Mouse (Mus musculus): ENCODE data around the gene E2f6.

Gene E2f6

DNA sequence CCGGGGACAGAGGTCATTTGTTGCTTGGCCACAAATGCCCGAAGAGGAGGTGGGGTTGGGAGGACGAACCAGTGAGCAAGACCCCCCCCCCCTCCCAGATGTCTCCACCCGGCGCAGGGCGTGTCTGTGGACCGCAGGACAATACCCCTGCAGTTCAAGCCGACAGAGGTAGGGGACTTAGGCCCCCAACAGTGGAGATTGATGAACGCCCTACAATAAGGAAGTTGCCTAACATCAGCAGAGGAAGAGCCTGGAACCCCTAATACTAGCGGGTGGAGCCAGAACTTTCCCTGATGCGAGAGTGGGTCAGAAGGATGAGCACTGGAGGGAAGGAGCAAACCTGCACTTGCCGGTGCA lies 9.8 kb upstream of the E2f6 start:
- no peak for DNase-seq

GRCm38 (mm10) chr12:16803237-16803955 lies 7.4 kb upstream of the E2f6 start:
- DNase-seq, result no peak

- no peak for DNase-seq
These were observed 6.8 kb upstream of the E2f6 start for GRCm38 (mm10) chr12:16803956-16804430.

- DNase-seq, result peak; percentile 79
These were observed 5.3 kb upstream of the E2f6 start for GRCm38 (mm10) chr12:16805511-16805910.

- peak; percentile 41 for DNase-seq
These were observed 2.7 kb upstream of the E2f6 start for GRCm38 (mm10) chr12:16808045-16808444.

DNA sequence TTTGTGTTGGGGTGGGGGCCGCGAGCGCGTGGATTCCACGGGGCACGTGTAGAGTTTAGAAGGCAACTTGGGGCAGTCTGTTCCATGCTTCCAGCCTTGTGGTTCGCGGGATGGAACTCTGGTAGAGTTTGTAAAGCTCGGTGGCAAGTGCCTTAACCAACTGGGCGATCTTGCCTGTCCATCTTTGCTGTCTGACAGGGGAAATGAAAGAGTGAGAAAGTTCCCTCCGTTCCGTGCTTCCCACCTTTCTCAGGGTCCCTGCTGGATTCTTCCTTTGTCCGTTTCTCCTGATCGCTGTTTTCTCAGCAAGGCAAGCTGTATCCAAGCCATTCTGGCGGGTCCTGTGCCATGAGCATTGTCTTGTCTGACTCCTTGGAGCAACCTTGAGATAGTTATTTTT lies 714 bp downstream of the E2f6 start:
- DNase-seq, result no peak

DNA sequence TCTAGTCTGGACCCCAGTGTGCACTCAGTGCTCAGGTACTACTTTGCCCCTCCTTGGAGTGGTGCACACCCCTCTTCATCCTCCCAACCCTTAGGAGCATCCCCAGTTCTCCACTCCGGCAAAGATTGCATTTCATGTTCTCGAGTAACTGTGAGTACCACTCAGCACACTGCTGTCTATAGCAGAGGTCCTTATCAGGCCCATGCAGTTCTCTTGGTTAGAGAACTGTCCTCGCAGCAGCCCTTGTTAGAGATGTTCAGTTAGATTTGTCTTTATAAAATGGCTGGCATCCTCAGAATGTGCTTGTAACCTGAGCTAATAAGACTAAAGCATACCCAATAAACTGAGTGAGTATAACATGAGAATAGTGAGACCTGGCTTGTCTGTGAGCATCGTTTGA lies 6.4 kb downstream of the E2f6 start:
- DNase-seq, result no peak

DNA sequence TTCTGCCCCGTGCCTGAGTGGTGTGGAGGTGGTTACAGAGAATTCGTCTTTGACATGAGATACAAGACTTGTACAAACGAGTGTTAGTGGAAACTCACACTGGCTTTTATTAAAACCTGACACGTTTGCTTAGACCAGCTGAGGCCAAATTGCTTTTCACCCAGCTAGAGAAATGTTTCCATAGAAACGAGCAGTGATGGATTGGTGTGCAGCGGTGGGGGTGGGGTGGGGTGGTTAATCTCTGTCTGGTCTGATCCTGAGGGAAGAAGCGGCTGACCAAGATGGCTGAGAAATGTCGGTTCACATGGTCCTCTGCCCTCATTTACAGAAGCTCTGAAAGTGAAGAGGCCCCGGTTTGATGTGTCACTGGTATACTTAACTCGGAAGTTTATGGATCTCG lies 7.8 kb downstream of the E2f6 start:
- DNase-seq, result no peak

DNA sequence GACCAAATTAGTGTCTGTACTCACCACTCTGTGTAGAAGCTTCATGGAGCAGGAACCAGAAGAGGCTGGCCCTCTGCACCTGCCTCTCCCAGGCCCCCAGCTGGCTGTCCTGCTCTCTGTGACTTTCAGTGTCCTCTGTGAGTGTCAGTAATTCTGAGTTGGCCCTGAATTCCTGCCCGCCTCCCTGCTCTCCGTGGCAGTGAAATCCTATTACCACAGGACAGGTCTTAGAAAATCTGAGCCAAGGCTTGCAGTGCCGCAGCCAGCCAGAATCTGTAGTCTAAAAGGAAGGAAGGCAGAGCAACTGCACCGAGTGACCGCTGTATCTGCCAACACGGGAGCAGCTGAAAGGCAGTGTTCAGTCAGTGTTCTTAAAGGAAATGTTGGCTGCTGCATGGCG lies 10.0 kb downstream of the E2f6 start:
- DNase-seq, result no peak

DNA sequence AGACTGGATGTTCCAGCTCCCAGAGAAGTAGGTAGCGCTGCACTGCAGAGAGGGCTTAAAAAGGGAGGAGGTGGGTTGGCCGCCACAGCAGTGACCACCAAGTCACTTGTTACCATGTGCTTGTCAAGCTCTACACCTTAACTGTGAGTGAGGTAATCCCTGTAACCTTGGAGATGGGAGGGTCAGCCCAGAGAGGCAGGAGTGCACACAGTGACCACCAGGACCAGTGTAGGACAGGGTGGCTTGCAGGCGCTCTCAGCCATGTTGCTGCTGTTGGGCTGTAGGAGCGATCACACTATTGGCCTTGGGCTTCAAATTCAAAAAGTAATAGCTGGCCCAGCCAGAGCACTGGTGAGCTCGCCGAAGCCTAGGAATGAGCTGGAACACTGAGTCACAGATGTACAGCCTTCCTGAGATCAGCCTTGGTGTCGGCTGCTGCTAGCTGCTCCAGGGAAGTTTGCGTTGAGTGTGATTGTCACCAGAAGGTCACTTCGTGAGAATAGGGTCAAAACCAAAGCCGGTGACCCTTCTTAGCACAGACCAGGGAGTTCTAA lies 11.5 kb downstream of the E2f6 start:
- DNase-seq, result no peak

GRCm38 (mm10) chr12:16823701-16824100 lies 12.9 kb downstream of the E2f6 start:
- no peak for DNase-seq

- DNase-seq, result peak; percentile 69
These were observed 17.7 kb downstream of the E2f6 start for GRCm38 (mm10) chr12:16828505-16828904.

DNA sequence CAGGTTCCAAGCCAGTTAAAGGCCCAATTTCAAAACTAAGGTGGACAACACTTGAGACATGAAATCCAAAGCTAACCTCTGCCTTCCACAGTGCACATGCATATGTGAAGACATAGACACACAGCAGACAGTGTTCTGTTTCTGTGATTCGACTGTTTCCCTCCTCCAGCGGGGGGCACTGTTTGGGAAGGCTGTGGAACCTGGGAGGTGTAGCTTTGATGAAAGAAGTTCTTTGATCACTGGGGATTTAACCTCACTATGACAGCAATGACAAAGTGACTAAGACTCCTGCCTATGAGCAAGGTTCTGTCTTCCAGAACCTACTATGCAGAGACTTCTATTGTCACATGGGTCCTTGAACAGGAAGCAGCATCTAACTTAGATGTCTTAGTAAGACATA lies 19.0 kb downstream of the E2f6 start:
- no peak for DNase-seq

GRCm38 (mm10) chr12:16831071-16831470 lies 20.3 kb downstream of the E2f6 start:
- peak; percentile 24 for DNase-seq

GRCm38 (mm10) chr12:16834701-16835100 lies 23.9 kb downstream of the E2f6 start:
- DNase-seq, result no peak

DNA sequence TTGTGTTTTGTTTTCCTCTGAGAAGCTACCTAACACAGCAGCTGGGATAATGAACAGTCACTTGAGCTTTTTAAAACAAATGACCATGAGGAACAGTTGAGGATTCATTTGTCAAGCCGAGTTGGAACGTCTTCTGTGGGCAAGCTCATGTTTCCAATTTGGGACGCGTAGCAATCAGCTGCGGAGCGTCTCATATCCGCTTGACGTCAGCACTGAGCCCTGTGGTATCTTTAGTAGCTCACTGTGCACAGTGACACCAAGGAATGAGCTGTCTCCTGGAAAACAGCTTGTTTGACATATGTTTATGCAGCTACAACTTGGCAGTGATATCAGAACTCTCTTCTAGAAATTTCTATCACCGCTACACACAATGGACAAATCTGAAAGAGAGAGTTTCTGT lies 25.4 kb downstream of the E2f6 start:
- peak; percentile 41 for DNase-seq

GRCm38 (mm10) chr12:16837766-16838165 lies 27.0 kb downstream of the E2f6 start:
- no peak for DNase-seq

GRCm38 (mm10) chr12:16840842-16841782 lies 30.3 kb downstream of the E2f6 start:
- no peak for DNase-seq

DNA sequence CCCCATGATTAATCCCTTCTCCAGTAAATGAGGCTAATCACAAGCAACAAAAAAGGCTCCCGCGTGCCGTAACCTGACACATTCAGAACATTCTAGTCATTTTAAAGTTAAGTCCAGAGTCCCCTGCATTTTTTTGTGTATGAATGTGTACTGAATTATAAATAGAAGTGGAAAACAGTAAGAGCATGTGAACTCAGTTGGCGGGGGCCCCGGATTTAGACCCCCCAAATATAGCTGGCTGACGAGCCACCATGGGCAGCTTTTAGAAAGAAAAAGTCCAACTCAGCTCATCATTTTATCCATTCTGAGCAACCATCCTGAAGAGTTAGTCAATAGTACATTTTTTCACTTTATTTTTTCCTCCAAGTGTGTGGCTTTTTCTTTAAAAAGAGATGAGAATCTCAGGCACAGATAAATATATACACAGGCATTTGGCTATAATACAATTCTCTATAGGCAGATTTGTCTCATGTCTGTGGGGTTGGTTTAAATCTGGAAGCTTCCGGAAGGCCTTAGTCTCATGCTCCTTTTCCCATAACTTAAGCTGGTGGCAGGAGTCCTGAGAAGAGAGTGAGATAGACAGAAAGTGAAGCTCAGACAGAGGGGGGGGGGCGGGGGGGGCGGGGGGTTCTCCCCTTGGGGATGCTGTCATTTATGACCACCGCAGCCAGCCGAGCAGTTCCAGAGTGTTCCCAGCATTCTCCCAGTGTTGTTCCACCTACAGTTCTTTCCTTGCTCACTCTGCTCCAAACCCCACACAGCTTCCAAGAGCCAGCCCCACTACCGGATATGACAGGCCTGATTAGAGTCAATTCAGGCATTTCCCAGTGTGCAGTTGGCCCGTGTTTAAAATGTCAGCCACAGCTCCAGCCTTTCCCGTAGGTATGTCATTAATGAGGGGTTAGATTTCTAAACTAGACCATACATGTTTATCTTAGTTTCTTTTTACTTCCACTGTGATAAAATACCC lies 34.1 kb downstream of the E2f6 start:
- DNase-seq, result no peak

DNA sequence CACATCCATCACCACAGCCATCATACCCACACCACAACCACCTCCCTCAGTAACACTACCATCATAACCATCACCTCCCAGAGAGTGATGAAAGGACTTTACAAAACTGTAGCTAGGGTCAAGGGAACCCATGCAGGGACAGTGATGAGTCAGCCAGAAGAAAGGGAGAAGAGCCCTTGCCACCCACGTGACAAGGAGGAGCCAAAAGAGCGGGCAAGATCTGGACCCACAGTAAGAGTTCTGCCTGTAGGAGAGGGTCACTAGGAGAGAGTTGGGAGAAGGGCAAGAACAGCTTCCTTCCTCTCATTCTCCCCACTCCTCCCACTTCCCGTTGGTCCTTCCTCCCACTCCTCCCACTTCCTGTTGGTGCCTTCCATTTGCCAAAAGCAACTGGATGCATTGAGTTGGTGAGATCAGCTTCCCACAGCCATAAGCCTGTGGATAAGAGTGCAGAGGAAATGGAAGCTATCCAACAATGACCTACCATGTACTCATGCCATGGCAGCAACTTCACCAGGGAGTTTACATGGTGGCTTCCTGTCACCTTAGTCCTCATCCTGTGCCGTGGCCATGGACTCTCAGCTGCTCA lies 36.5 kb downstream of the E2f6 start:
- no peak for DNase-seq

GRCm38 (mm10) chr12:16848501-16848900 lies 37.7 kb downstream of the E2f6 start:
- no peak for DNase-seq

- DNase-seq, result no peak
These were observed 39.1 kb downstream of the E2f6 start for GRCm38 (mm10) chr12:16849821-16850220.
